Mouse (Mus musculus) stomach, embryonic 15.5 days (tissue): Measurements from ENCODE around the gene Mroh2a. TPM values are rescaled to one million over a fixed set of nuclear protein-coding genes. Genes with fewer than 3 reads are reported as not detected.

Experiments
- ATAC-seq: fragments of 200-750 bp; cut with Nextera tagmentation; 2 replicates; pipeline ENCODE4 v1.8.0; 2017; ENCODE audit warnings: low read depth, moderate number of reproducible peaks, moderate TSS enrichment; ENCODE audit not compliant: insufficient read depth, low FRiP score
- H3K27ac ChIP-seq: fragments of 300-500 bp; sonication (generic); 2 replicates; pipeline ENCODE4 v1.5.1; 2015; ENCODE audit warnings: mild to moderate bottlenecking, inconsistent platforms
- H3K27me3 ChIP-seq: fragments of 300-500 bp; sonication (generic); replicated peaks from 2 replicates; pipeline ENCODE4 v1.6.1; 2015; ENCODE audit warnings: inconsistent platforms
- H3K36me3 ChIP-seq: fragments of 300-500 bp; sonication (generic); 2 replicates; pipeline ENCODE4 v1.6.1; 2015; ENCODE audit warnings: inconsistent platforms
- H3K4me1 ChIP-seq: fragments of 300-500 bp; sonication (generic); 2 replicates; pipeline ENCODE4 v1.6.1; 2015; ENCODE audit warnings: inconsistent platforms
- H3K4me2 ChIP-seq: fragments of 300-500 bp; sonication (generic); 2 replicates; pipeline ENCODE4 v1.6.1; 2015; ENCODE audit warnings: mild to moderate bottlenecking, inconsistent platforms
- H3K4me3 ChIP-seq: fragments of 300-500 bp; sonication (generic); replicated peaks from 2 replicates; pipeline ENCODE4 v1.5.1; 2015; ENCODE audit warnings: inconsistent platforms
- H3K9ac ChIP-seq: fragments of 300-500 bp; sonication (generic); 2 replicates; pipeline ENCODE4 v1.6.1; 2015; ENCODE audit warnings: inconsistent platforms
- H3K9me3 ChIP-seq: fragments of 300-500 bp; sonication (generic); 2 replicates; pipeline ENCODE4 v1.6.1; 2016; ENCODE audit warnings: inconsistent platforms
- WGBS: fragments of 180-500 bp; shearing (Covaris S2); methylation state at CpG from one replicate; pipeline ENCODE4 v1.1.7; 2015; 5-methylcytosine and 5-hydroxymethylcytosine counted together
- polyA plus RNA-seq: library from polyadenylated mRNA; unstranded; fragments of >200 nt; fragmentation: Nextera tagmentation; extraction: Ambion mirVana; gene quantifications from 2 replicates; pipeline ENCODE4 v1.2.1, GENCODE M21; 2015

Mroh2a gene
- 0.94 and 1.2 TPM in 2 replicates for polyA plus RNA-seq

DNA sequence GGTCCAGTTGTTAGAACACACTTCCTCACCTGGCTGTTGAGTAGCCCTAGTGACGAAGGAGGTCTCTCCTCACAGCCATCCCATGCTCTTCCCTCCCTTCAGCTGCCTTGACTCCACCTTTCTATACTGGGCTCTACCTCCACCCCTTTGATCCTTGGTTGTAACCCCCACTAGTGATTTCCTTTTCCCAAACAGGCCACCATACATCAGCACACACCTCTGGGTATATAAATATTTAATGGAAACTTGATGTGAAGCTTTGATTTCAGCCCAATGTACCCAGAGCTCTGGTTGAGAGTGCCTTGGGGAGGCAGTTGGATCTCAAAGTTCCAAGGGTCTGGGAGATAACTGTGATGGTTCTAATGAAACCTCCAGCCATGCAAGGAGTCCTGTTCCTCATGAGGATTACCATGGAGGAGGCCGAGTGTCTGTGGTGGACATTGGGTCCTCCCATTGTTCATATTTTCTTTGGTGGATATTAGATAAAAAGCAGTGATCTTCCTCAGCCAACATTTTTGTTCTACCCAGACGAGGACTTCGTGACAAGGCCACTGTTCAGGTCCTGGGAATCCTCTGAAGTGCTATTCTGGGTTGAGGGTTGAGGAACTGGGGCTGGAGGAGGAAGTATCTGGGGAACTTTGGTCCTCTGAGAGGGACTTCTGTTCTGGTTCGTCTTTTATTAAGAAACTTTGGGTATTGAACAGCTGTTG is at the start of gene Mroh2a:
Mroh2a (plus strand) TSS at position 317 of the 710 bp plus-strand sequence.
- Histone ChIP-seq H3K9ac (no peak within 1 kb of the TSS), H3K9me3 (peaks cover 8% of the 10 kb centered on the region), H3K27ac (no peak within 1 kb of the TSS), H3K4me3 (no peak within 1 kb of the TSS), H3K4me1 (no peaks in the 10 kb centered on the region), H3K4me2 (no peak within 1 kb of the TSS), H3K36me3 (no peaks in the 10 kb centered on the region), H3K27me3 (no peaks in the 10 kb centered on the region)
- ATAC-seq = no peak
- WGBS = 52% methylated on average over 5 of the region's 5 CpGs

DNA sequence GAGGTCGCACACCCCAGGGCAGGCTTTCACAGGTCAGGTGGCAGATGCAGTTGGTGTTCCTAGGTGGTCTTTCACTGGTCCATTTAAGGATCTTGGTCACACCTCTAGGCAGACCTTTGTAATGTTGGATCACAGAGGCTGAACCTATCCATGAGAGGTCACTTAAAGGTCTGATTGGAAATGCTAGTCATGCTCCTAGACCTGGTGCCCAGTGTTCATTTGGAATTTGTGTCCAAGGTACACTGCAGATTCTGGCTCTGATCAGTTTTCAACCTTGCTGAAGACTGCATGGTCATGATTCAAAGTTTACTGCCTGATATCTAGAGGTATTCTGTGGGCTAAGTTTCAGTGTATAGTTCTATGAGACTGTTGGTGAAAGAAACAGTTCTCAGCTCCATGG is 47.1 kb upstream of the Mroh2a start:
- Histone ChIP-seq H3K27me3 (no peaks in the 10 kb centered on the region), H3K27ac (no peak overlapping the region), H3K4me2 (no peak overlapping the region), H3K9me3 (no peaks in the 10 kb centered on the region), H3K9ac (no peak overlapping the region), H3K36me3 (no peaks in the 10 kb centered on the region), H3K4me3 (no peak overlapping the region), H3K4me1 (no peaks in the 10 kb centered on the region)
- WGBS = 83% methylated on average over 1 of the region's 1 CpGs
- ATAC-seq = no peak

DNA sequence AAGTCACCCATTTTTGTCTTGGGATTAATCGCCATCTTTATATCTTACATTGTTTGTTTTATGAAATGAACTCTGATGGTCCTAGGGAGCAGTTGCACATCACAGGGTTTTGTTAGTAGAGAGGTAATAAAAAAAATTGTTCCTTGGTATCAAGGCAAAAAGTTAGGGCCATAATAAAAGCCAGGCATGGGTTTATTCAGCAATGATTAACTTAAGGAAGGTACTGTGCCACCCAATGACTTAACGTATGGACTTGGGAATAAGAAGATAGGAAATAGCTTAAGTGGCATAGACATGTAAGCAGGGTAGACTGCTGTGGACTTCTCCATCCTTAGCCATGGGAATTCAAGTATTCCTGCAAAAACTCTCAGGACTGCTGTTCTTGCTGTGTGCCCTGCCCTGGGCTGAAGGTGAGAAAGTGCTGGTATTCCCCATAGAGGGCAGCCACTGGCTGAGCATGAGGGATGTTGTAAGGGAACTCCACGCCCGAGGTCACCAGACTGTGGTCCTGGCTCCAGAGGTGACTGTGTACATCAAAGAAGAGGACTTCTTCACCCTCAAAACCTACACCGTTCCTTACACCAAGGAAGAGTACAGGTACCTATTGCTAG is 40.4 kb upstream of the Mroh2a start:
- Histone ChIP-seq H3K9me3 (no peaks in the 10 kb centered on the region), H3K27ac (no peak overlapping the region), H3K4me1 (no peaks in the 10 kb centered on the region), H3K9ac (no peak overlapping the region), H3K4me3 (no peak overlapping the region), H3K4me2 (no peak overlapping the region), H3K36me3 (no peaks in the 10 kb centered on the region), H3K27me3 (no peaks in the 10 kb centered on the region)
- WGBS = 82% methylated on average over 5 of the region's 5 CpGs
- no peak for ATAC-seq

DNA sequence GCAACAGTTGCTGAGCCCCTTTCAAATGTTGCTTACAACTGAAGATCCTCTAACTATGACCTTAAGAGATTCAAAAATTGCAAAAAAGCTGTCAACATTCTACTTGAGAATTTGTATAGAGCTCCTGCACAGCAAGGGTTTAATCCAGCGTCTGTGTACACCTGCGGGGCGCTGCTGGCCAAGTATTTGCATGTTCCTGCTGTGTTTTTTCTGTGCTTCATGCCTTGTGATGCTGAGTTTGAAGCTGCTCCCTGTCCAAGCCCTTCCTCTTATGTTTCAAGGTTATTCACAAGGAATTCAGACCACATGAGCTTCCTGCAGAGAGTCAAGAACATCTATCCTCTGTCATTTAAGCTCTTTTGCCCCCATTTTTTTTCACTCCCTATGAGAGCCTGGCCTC is 34.6 kb upstream of the Mroh2a start:
- Histone ChIP-seq H3K9ac (no peak overlapping the region), H3K4me3 (no peak overlapping the region)

DNA sequence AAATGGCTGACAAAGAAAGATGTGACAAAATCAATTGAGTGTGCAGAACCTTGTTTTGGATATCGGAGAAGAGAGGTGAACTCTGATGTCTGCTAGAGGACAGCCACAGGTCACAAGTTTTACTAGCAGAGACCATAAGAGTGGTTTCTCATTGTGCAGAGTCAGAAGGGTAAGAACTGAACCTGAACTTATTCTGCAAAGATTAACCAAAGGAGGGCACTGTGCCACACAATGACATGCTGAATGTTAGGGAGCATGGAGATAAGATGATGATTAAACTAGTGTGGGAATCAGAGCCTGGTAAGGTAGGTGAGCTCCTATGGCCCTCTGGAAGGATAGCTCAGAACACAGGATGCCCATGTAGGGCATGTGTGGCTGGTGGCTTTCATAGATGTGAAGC is 31.1 kb upstream of the Mroh2a start:
- H3K36me3 ChIP-seq = no peaks in the 10 kb centered on the region
- ATAC-seq = no peak
- H3K27me3 ChIP-seq = no peaks in the 10 kb centered on the region
- no peak overlapping the region for H3K9ac ChIP-seq
- H3K9me3 ChIP-seq = no peaks in the 10 kb centered on the region
- WGBS = 82% methylated on average over 1 of the region's 1 CpGs
- no peak overlapping the region for H3K4me3 ChIP-seq
- no peak overlapping the region for H3K27ac ChIP-seq
- no peaks in the 10 kb centered on the region for H3K4me1 ChIP-seq
- H3K4me2 ChIP-seq = no peak overlapping the region

More for the DNA sequence above, 34.6 kb upstream of the Mroh2a start:
- Histone ChIP-seq H3K36me3 (no peaks in the 10 kb centered on the region), H3K27me3 (no peaks in the 10 kb centered on the region), H3K27ac (no peak overlapping the region), H3K4me1 (no peaks in the 10 kb centered on the region), H3K9me3 (no peaks in the 10 kb centered on the region), H3K4me2 (no peak overlapping the region)
- ATAC-seq = no peak
- 75% methylated on average over 3 of the region's 3 CpGs for WGBS

DNA sequence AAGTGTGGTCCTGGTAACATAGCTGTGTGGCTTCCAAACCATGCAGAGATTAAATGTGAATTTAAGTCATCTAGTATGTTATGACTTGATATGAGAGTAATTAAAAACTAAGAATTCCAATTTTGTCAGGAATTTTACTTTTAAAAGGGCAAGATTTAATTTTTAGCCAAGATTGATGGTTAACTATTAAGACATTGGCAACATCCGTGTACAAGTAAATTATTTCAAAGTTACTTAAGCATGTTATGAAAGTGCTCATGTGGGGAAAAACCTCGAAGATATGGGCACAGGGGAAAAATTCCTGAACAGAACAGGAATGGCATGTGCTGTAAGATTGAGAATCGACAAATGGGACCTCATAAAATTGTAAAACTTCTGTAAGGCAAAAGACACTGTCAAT is 29.3 kb upstream of the Mroh2a start:
- Histone ChIP-seq H3K27ac (no peak overlapping the region), H3K9ac (no peak overlapping the region), H3K4me1 (no peaks in the 10 kb centered on the region), H3K36me3 (no peaks in the 10 kb centered on the region), H3K4me2 (no peak overlapping the region), H3K9me3 (no peaks in the 10 kb centered on the region), H3K27me3 (no peaks in the 10 kb centered on the region), H3K4me3 (no peak overlapping the region)
- ATAC-seq = no peak
- 74% methylated on average over 3 of the region's 3 CpGs for WGBS

DNA sequence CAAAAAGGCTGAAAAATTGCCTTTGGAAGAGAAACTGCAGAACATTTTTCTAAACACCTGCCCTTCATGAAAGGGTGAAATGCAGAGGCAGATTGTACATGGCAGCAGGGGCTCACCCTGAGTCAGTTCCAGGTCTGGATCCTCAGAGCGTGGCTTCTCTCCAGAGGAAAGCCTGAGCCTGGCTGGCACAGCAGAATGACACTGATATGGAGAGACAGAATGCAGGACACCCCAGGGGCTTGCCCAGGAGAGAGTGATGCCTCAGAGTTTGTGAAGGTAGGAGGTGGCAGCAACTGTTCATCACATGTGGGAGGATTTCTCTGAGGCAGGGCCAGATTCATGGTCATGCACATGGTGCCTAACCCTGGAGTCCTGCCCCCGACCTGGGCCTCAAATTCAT is 26.8 kb upstream of the Mroh2a start:
- no peaks in the 10 kb centered on the region for H3K36me3 ChIP-seq
- no peak for ATAC-seq
- 69% methylated on average over 2 of the region's 2 CpGs for whole genome bisulfite sequencing
- no peaks in the 10 kb centered on the region for H3K27me3 ChIP-seq
- no peak overlapping the region for H3K4me2 ChIP-seq
- no peak overlapping the region for H3K4me3 ChIP-seq
- H3K27ac ChIP-seq = no peak overlapping the region
- no peak overlapping the region for H3K9ac ChIP-seq
- H3K9me3 ChIP-seq = no peaks in the 10 kb centered on the region
- H3K4me1 ChIP-seq = 0 out of 2 replicates have a peak, but pooled peaks cover under 1% of the 10 kb centered on the region

DNA sequence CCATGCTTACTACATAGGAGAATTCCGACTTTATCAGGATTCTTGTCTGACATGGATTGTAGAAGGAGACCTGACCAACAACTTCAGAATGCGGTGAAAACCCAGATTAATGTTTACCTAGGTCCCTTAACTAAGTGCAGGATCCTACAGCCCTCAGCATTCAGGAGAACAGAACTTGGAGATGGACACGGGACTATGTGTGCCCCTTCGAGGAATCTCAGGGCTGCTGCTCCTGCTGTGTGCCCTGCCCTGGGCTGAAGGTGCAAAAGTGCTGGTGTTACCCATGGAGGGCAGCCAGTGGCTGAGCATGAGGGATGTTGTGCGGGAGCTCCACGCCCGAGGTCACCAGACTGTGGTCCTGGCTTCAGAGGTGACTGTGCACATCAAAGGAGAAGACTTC is 26.3 kb upstream of the Mroh2a start, which contains the start of gene Ugt1a2:
Ugt1a2 (plus strand) TSS at position 146 of the 400 bp plus-strand sequence.
- H3K36me3 ChIP-seq = no peaks in the 10 kb centered on the region
- H3K4me1 ChIP-seq = peaks cover 5% of the 10 kb centered on the region; the same call in 1 of the 2 replicates
- no peak within 1 kb of the TSS for H3K4me2 ChIP-seq
- no peaks in the 10 kb centered on the region for H3K9me3 ChIP-seq
- H3K27ac ChIP-seq = no peak within 1 kb of the TSS
- no peak for ATAC-seq
- H3K4me3 ChIP-seq = no peak within 1 kb of the TSS
- 76% methylated on average over 7 of the region's 7 CpGs for WGBS
- no peak within 1 kb of the TSS for H3K9ac ChIP-seq
- no peaks in the 10 kb centered on the region for H3K27me3 ChIP-seq

DNA sequence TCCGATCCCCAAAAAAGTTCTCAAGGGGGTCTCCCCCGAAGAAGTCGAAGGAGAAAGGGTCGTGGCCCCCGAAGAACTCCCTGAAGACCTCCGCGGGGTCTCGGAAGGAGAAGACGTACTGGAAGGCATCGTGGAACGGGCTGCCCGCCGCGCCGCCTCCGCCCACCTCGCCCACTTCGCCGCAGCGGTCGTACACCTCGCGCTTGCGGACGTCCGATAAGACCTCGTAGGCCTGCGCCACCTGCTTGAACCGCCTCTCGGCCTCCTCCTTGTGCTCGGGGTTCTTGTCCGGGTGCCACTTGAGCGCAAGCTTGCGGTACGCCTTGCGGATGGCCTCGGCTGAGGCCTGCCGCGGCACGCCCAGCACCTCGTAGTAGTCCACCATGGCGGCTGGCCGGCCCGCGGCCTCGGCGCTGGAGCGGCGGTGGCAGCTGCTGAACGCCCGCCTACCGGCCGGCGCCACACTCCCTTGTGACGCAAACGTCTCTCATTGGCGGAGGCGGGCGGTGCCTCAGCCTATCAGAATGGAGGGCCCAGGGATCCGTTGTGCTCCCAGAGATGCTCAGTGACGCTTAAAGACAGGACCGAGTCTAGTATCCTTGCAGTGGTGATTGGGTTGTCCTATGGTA is 21.4 kb upstream of the Mroh2a start, which contains the start of gene Dnajb3:
Dnajb3 (minus strand) TSS at position 489 of the 629 bp plus-strand sequence.
- Histone ChIP-seq H3K4me1 (peaks cover 5% of the 10 kb centered on the region; the same call in 1 of the 2 replicates), H3K36me3 (no peaks in the 10 kb centered on the region), H3K4me3 (peak within 1 kb of the TSS; percentile 48), H3K4me2 (peak within 1 kb of the TSS; percentile 86), H3K27ac (no peak within 1 kb of the TSS), H3K9me3 (no peaks in the 10 kb centered on the region), H3K27me3 (no peaks in the 10 kb centered on the region), H3K9ac (peak within 1 kb of the TSS; percentile 26; the same call in 1 of the 2 replicates)
- WGBS = 7% methylated on average over 62 of the region's 62 CpGs
- peak; percentile 93 for ATAC-seq

DNA sequence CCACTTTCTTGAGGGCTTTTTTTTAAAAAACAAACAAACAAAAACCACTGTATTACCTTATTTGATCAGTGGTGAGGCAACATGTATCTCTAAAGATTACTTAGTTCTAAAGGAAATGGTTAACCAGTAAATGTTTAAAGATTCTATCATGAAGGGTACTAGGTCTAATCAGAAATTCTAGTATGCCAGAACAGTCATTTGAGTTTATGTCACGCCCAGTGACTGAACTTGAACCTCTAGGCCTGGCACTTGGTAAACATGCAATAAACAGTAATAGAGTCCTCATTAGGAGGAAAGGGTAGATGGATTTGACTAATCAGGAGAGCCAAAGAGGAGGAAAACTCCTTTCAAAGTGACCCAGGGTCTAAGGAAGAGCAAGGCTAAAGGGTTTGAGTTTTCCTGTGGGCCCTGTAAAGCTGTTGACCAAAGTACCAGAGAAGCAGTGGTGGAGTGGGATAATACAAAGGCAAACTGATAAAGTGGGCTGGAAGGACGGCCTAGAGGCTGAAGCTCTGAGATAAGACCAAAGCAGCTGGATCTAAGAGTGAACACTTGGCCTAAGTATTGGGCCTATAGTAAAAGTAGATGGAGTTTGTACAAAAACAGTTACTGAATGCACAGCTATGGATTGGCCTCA is 19.8 kb upstream of the Mroh2a start:
- WGBS = 67% methylated on average over 2 of the region's 2 CpGs
- no peak overlapping the region for H3K4me2 ChIP-seq
- H3K4me3 ChIP-seq = no peak overlapping the region
- H3K4me1 ChIP-seq = peaks cover 5% of the 10 kb centered on the region; the same call in 1 of the 2 replicates
- no peak overlapping the region for H3K27ac ChIP-seq
- no peak overlapping the region for H3K9ac ChIP-seq
- peak; percentile 72; the same call in 1 of the 2 replicates for ATAC-seq
- no peaks in the 10 kb centered on the region for H3K9me3 ChIP-seq
- no peaks in the 10 kb centered on the region for H3K27me3 ChIP-seq
- H3K36me3 ChIP-seq = no peaks in the 10 kb centered on the region

DNA sequence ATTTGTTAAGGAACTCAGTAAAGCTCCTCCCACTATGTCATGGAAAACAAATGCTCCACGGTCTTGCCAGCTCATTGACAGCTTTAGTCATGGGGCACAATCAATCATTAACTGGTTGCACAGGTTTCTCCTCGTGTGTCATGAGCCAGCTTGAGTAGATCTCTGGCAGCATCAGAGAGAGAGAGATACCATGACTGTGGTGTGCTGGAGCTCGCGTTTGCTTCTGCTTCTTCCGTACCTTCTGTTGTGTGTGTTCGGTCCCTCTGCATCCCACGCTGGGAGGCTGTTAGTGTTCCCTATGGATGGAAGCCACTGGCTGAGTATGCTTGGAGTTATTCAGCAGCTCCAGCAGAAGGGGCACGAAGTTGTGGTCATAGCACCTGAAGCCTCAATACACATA is 15.0 kb upstream of the Mroh2a start, which contains the start of gene Ugt1a1:
Ugt1a1 (plus strand) TSS at position 148 of the 400 bp plus-strand sequence.
- Histone ChIP-seq H3K4me2 (no peak within 1 kb of the TSS), H3K4me1 (no peaks in the 10 kb centered on the region), H3K27ac (no peak within 1 kb of the TSS), H3K9ac (no peak within 1 kb of the TSS), H3K4me3 (no peak within 1 kb of the TSS), H3K9me3 (peaks cover 7% of the 10 kb centered on the region; the same call in 1 of the 2 replicates), H3K27me3 (no peaks in the 10 kb centered on the region), H3K36me3 (no peaks in the 10 kb centered on the region)
- peak; percentile 19; the same call in 1 of the 2 replicates for ATAC-seq
- WGBS = 63% methylated on average over 8 of the region's 8 CpGs
